Mouse (Mus musculus) brain, embryonic 14.5 days (tissue): ENCODE measurements around the gene Dock9.

Source experiments
- CTCF ChIP-seq: fragments of 200-500 bp; IDR thresholded peaks from 2 replicates; pipeline ENCODE4 v1.5.1; 2012; ENCODE audit warnings: inconsistent platforms, mild to moderate bottlenecking, moderate library complexity, borderline replicate concordance; ENCODE audit not compliant: insufficient read depth, insufficient read length; ENCODE audit errors: extremely low read depth
- POLR2A ChIP-seq: fragments of 200-500 bp; IDR thresholded peaks from 2 replicates; pipeline ENCODE4 v1.6.1; 2012; ENCODE audit warnings: mild to moderate bottlenecking, inconsistent platforms, borderline replicate concordance; ENCODE audit not compliant: poor library complexity, insufficient read depth, insufficient read length, severe bottlenecking; ENCODE audit errors: extremely low read depth

GRCm38 (mm10) chr14:121666641-121667274, 130.9 kb downstream of the Dock9 start:
- TF ChIP-seq CTCF (no peak), POLR2A (no peak)
